In the genomic region with DNA sequence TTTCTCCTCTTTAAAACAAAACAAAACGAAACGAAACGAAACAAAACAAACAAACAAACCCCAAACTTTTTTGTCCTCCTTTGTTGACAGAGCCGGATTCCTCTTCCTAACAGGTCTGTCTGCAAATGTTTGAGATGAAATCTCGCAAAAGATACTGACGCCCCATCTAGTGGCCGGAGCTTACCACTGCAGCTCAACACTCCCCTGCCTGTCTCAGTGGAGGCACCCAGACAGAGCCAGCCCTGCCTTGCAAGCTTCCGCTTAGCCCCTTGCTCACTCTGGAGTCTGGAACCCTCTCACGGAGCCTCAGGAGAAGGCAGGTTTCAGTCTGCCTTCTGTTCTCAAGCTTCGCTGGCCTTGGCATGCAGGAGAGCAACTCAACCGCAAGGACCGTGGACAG, we compare ENCODE assay signal across 9 mouse cellular contexts. TPM values are rescaled to one million over a fixed set of nuclear protein-coding genes. Genes with fewer than 3 reads are reported as not detected.
DNase-seq lines count a peak whose midpoint lies in the region; ATAC-seq and TF ChIP-seq lines count a peak whose summit lies in the region.
"Had no signal": no experiment of that assay in that cellular context is flagged by ENCODE, and none has a peak within 500 bp of the region (broad histone marks: within the 10 kb centered on the region; RNA-seq: fewer than 3 reads in every experiment).

No protein-coding gene starts in this region.

- H3K27me3 ChIP-seq in cerebellum, adult 2 months (ENCODE audit: control insufficient read depth, insufficient read depth, low read length) = no peaks in the 10 kb centered on the region
- peaks cover 23% of the 10 kb centered on the region for H3K27me3 ChIP-seq in lung, embryonic 16.5 days (ENCODE audit: control insufficient read depth, insufficient read depth, low read depth, low read length)

- H3K27ac ChIP-seq in cerebellum, adult 2 months (ENCODE audit: insufficient read depth, low read length) = no peak overlapping the region
- H3K27ac ChIP-seq in lung, embryonic 16.5 days (ENCODE audit: low read length) = no peak overlapping the region

- H3K36me3 ChIP-seq in lung, embryonic 16.5 days (ENCODE audit: control insufficient read depth, insufficient read depth, low read length) = peaks cover 15% of the 10 kb centered on the region

- peak overlapping the region; percentile 40; the same call in 1 of the 2 replicates for H3K4me2 ChIP-seq in lung, embryonic 16.5 days (ENCODE audit: low read depth, low read length)

- TF ChIP-seq POLR2A in cerebellum, adult 2 months (IDR thresholded peaks at IDR 0.05; ENCODE audit: borderline replicate concordance, insufficient read depth, low read length) = no peak

- H3K4me1 ChIP-seq in cerebellum, adult 2 months (ENCODE audit: control insufficient read depth, insufficient read depth, low read length) = peaks cover 18% of the 10 kb centered on the region
- H3K4me1 ChIP-seq in lung, embryonic 16.5 days (replicated peaks; ENCODE audit: control insufficient read depth, insufficient read depth, low read length) = no peaks in the 10 kb centered on the region

- 9% methylated on average over 12 of the region's 12 CpGs for WGBS in cerebellum, adult 2 months
- WGBS in lung, embryonic 16.5 days = 4% methylated on average over 12 of the region's 12 CpGs

- peak; percentile 64 for DNase-seq in Muller cell, postnatal 12 days (ENCODE audit: inconsistent ontology term)
- DNase-seq in cerebellum, adult 2 months = peak; percentile 72 to 84
- peak; percentile 82 for DNase-seq in forelimb bud, embryonic 11.5 days (ENCODE audit: low read depth, low spot score)
- peak; percentile 81 for DNase-seq in layer of hippocampus, adult 9-11 months
- peak; percentile 45 for DNase-seq in retina, adult 2 months (ENCODE audit: low read depth, low spot score)
- peak; percentile 84 for DNase-seq in thymus, postnatal 25 days

- TF ChIP-seq CTCF in cerebellum, adult 2 months (IDR thresholded peaks at IDR 0.05; ENCODE audit: borderline replicate concordance, insufficient read depth, low read depth, low read length) = peak; percentile 83

- H3K9ac ChIP-seq in lung, embryonic 16.5 days (ENCODE audit: low read length) = peak overlapping the region; percentile 42

- H3K4me3 ChIP-seq in cerebellum, adult 2 months (replicated peaks; ENCODE audit: insufficient read depth, low read depth, low read length) = no peak overlapping the region
- no peak overlapping the region for H3K4me3 ChIP-seq in lung, embryonic 16.5 days (ENCODE audit: low read length)
- H3K4me3 ChIP-seq: myocyte had no signal

- H3K9me3 ChIP-seq in lung, embryonic 16.5 days (ENCODE audit: control insufficient read depth, low read length) = no peaks in the 10 kb centered on the region

- ATAC-seq in hematopoietic stem cell, adult 5-6 weeks (replicated peaks in 1 of 2; ENCODE audit: insufficient read depth in 1 of 2, low FRiP score in 2 of 2, low TSS enrichment in 1 of 2, low read depth in 1 of 2, poor library complexity in 2 of 2, severe bottlenecking in 2 of 2) = peak; percentile 85 to 87
- ATAC-seq in lung, embryonic 16.5 days (ENCODE audit: low read depth) = peak; percentile 81

RNA-seq across cellular contexts. Expression of a gene that starts 5.4 kb away (rescaled TPM):
- not detected in 2 replicates for polyA plus RNA-seq in cerebellum, adult 2 months (2012; rRNA removed)
- total RNA-seq in hematopoietic stem cell, adult 5-6 weeks (2017) = not detected in 2 replicates
- polyA plus RNA-seq in lung, embryonic 16.5 days (2015; fragmentation: Nextera tagmentation; extraction: Ambion mirVana) = 0.09 TPM in 1 of 2 replicates, not detected in the other

RNA-seq across cellular contexts. Expression of a gene that starts 11.8 kb away (rescaled TPM):
- polyA plus RNA-seq in cerebellum, adult 2 months (2012; rRNA removed) = 546 and 554 TPM in 2 replicates
- 6.6 and 10.5 TPM in 2 replicates for total RNA-seq in hematopoietic stem cell, adult 5-6 weeks (2017)
- 24.5 and 26.7 TPM in 2 replicates for polyA plus RNA-seq in lung, embryonic 16.5 days (2015; fragmentation: Nextera tagmentation; extraction: Ambion mirVana)

RNA-seq across cellular contexts. Expression of a gene that starts 11.9 kb away (rescaled TPM):
- 51.0 and 51.2 TPM in 2 replicates for polyA plus RNA-seq in cerebellum, adult 2 months (2012; rRNA removed)
- total RNA-seq in hematopoietic stem cell, adult 5-6 weeks (2017) = 19.9 and 27.1 TPM in 2 replicates
- polyA plus RNA-seq in lung, embryonic 16.5 days (2015; fragmentation: Nextera tagmentation; extraction: Ambion mirVana) = 24.2 and 26.2 TPM in 2 replicates

Comparison
In these comparisons a context has a peak if more than half of its experiments do, and no peak if none do; other contexts are left out.
1. RNA of a gene that starts 11.8 kb away (polyA plus RNA-seq): 546 to 554 TPM in cerebellum, adult 2 months; 24.5 to 26.7 TPM in lung, embryonic 16.5 days; every median in the first group is over 10 times any median in the second.
2. Peak in every context shown above with its lines, with median percentiles within 50 percentile points of each other: DNase-seq.